Mouse (Mus musculus): ENCODE data around the gene Catsperg1. TPM values are rescaled to one million over a fixed set of nuclear protein-coding genes. Genes with fewer than 3 reads are reported as not detected.

Gene Catsperg1
- total and polyA plus RNA-seq, 3 experiments: 0.68 to 2.0 (median 0.93) TPM

DNA sequence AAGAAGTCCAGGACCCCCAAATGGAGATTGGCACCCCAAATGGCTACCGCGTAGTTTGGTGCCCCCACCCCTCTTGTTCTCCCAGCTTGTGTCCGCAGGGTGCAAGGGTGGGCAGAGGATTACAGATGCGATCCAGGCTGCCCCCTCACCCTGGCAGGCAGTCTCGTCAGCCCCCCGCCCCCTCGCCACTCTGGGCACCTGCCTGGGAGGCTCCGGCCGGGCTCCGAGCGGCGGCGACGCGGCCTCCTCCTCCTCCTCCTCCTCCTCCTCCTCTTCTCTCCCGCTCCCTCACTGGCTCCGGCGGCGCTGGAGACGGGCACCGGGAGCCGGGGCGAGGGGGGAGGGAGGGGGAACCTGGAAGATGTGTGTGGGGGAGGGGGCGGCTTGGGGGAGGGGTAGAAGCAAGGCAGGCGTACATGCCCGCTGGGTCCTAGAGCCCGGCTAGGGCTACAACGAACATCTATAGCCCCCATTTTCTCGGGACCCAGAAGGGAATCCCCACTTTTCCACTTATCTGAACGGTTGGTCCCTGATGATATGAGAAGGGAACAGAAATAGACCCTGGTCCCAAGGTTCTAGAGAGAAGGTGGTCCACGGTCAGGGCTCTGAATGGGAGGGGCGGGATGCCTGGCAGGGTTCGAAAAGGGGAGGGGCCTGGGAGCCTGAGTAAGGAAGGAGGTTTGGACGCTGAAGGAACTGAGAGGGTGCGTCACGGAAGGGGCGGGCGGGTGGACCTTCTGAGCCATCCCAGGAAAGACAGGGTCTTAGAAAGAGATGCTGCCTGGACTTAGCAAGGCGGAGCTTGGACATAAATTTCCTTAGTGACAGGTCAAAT is 44.4 kb downstream of the Catsperg1 start (continued):
- TF ChIP-seq BHLHE40 (IDR thresholded peaks at IDR 0.05; ENCODE audit: low read depth, low read length) (peak; percentile 39), HCFC1 (IDR thresholded peaks at IDR 0.05; ENCODE audit: low read depth, low read length) (peak; percentile 62), MYC (IDR thresholded peaks at IDR 0.05; ENCODE audit: low read depth, low read length) (no peak), GABPA (IDR thresholded peaks at IDR 0.05; ENCODE audit: insufficient replicate concordance, low read depth, low read length) (no peak), MAX (IDR thresholded peaks at IDR 0.05; ENCODE audit: low read length) (no peak), JUND (conservative IDR thresholded peaks at IDR 0.05; ENCODE audit: low read depth, low read length) (no peak), MEF2A (IDR thresholded peaks at IDR 0.05; ENCODE audit: borderline replicate concordance, low read depth, low read length) (peak; percentile 42; the same call in 1 of the 2 replicates), IRF4 (IDR thresholded peaks at IDR 0.05; ENCODE audit: low read depth, low read length) (no peak; the same call in 1 of the 2 replicates), CHD2 (IDR thresholded peaks at IDR 0.05; ENCODE audit: low read length) (peak; percentile 96), PAX5 (IDR thresholded peaks at IDR 0.05; ENCODE audit: low read length) (no peak), CHD1 (IDR thresholded peaks at IDR 0.05; ENCODE audit: low read depth, low read length) (no peak), CTCF (conservative IDR thresholded peaks at IDR 0.05 in 1 of 2, IDR thresholded peaks at IDR 0.05 in 1 of 2; ENCODE audit: low read depth in 2 of 2, low read length in 2 of 2) (no peak), SMC3 (IDR thresholded peaks at IDR 0.05; ENCODE audit: low read depth, low read length) (no peak), E2F4 (IDR thresholded peaks at IDR 0.05; ENCODE audit: insufficient replicate concordance, low read depth, low read length) (no peak), ETS1 (conservative IDR thresholded peaks at IDR 0.05; ENCODE audit: low read depth, low read length) (no peak)

GRCm38 (mm10) chr7:29168791-29169230 is 45.0 kb downstream of the Catsperg1 start:
- DNase-seq (ENCODE audit: extremely low read depth): no peak
- Histone ChIP-seq H3K4me2 (ENCODE audit: insufficient read depth, low read depth, poor library complexity, severe bottlenecking) (peak overlapping the region; percentile 84), H3K9ac (ENCODE audit: insufficient read depth, low read depth) (peak overlapping the region; percentile 75), H3K27ac (ENCODE audit: insufficient read depth, low read depth) (no peak overlapping the region; the same call in 1 of the 2 replicates), H3K4me1 (ENCODE audit: control insufficient read depth in 1 of 2, insufficient read depth in 2 of 2) (peaks cover 14 to 40% of the 10 kb centered on the region in 2 experiments), H3K4me3 (replicated peaks in 1 of 3; ENCODE audit: low read depth in 2 of 3, low read length in 2 of 3, poor library complexity in 1 of 3) (peak overlapping the region; percentile 66 to 85 (median 76)), H3K79me2 (replicated peaks; ENCODE audit: control insufficient read depth, extremely low read depth, insufficient read depth, poor library complexity, severe bottlenecking) (no peaks in the 10 kb centered on the region), H3K36me3 (replicated peaks in 1 of 2; ENCODE audit: control insufficient read depth in 1 of 2, insufficient read depth in 1 of 2, low read length in 1 of 2) (peaks cover 21 to 45% of the 10 kb centered on the region in 2 experiments), H3K9me3 (replicated peaks; ENCODE audit: low read length) (no peaks in the 10 kb centered on the region), H3K27me3 (replicated peaks) (no peaks in the 10 kb centered on the region)
- TF ChIP-seq MYC (IDR thresholded peaks at IDR 0.05; ENCODE audit: low read depth, low read length) (no peak), NRF1 (IDR thresholded peaks at IDR 0.05; ENCODE audit: low read depth, low read length) (no peak), USF1 (IDR thresholded peaks at IDR 0.05; ENCODE audit: low read depth, low read length) (peak; percentile 65), CHD2 (IDR thresholded peaks at IDR 0.05; ENCODE audit: low read length) (no peak), ETS1 (conservative IDR thresholded peaks at IDR 0.05; ENCODE audit: low read depth, low read length) (no peak), ZMIZ1 (IDR thresholded peaks at IDR 0.05; ENCODE audit: low read depth, low read length) (no peak), BHLHE40 (IDR thresholded peaks at IDR 0.05; ENCODE audit: low read depth, low read length) (peak; percentile 52; the same call in 1 of the 2 replicates), POLR2AphosphoS2 (IDR thresholded peaks at IDR 0.05; ENCODE audit: low read depth, low read length) (no peak), ZNF384 (IDR thresholded peaks at IDR 0.05; ENCODE audit: low read depth, low read length) (no peak), NELFE (IDR thresholded peaks at IDR 0.05; ENCODE audit: low read depth, low read length) (no peak), ELF1 (IDR thresholded peaks at IDR 0.05; ENCODE audit: low read depth, low read length) (no peak), TCF12 (IDR thresholded peaks at IDR 0.05; ENCODE audit: low read depth, low read length) (no peak), USF2 (conservative IDR thresholded peaks at IDR 0.05; ENCODE audit: low read depth, low read length) (peak; percentile 42), UBTF (IDR thresholded peaks at IDR 0.05; ENCODE audit: low read depth, low read length) (no peak), JUND (conservative IDR thresholded peaks at IDR 0.05; ENCODE audit: low read depth, low read length) (no peak)
- in situ Hi-C loops (cut with MboI; ENCODE audit: low pct_ligation_motif_present, low pct_unique_long_range_greater_than_20kb, low sequenced_read_pairs) (no loop called here), dilution Hi-C loops (cut with MboI; ENCODE audit: extremely low pct_ligation_motif_present, extremely low pct_unique_long_range_greater_than_20kb, low sequenced_read_pairs) (no loop called here)

Measured in CH12.LX (cell line).